Mouse (Mus musculus): Measurements from ENCODE around the gene Olfr749. TPM values are rescaled to one million over a fixed set of nuclear protein-coding genes. Genes with fewer than 3 reads are reported as not detected.
"Not testable (repeated sequence)": the region's sequence is repeated elsewhere in the genome, so short reads cannot be mapped to it uniquely, and the experiment has no call there.

The Olfr749 gene
- not detected for total RNA-seq (2022)

GRCm38 (mm10) chr14:50744994-50745393 is at the start of gene Olfr749:
TSS of gene Olfr749 (minus strand) at chr14:50745094.
- DNase-seq (ENCODE audit: low spot score in 2 of 2) = no peak

- DNase-seq (ENCODE audit: low spot score in 2 of 2) = no peak
These were observed 43.3 kb upstream of the Olfr749 start for GRCm38 (mm10) chr14:50788157-50788556.

GRCm38 (mm10) chr14:50785251-50785637 is 40.4 kb upstream of the Olfr749 start, which contains the start of gene Ttc5:
TSS of gene Ttc5 (minus strand) at chr14:50785519.
- DNase-seq (ENCODE audit: low spot score in 2 of 2) = peak; percentile 78 to 83

- no peak for DNase-seq (ENCODE audit: low spot score in 2 of 2)
These were observed 39.7 kb upstream of the Olfr749 start for GRCm38 (mm10) chr14:50784391-50785250.

GRCm38 (mm10) chr14:50782166-50782565 is 37.3 kb upstream of the Olfr749 start:
- DNase-seq (ENCODE audit: low spot score in 2 of 2) = no peak

- DNase-seq (ENCODE audit: low spot score in 2 of 2) = no peak
These were observed 26.4 kb upstream of the Olfr749 start for GRCm38 (mm10) chr14:50771342-50771741.

GRCm38 (mm10) chr14:50765736-50766135 is 20.8 kb upstream of the Olfr749 start:
- no peak for DNase-seq (ENCODE audit: low spot score in 2 of 2)

- no peak for DNase-seq (ENCODE audit: low spot score in 2 of 2)
These were observed 13.7 kb upstream of the Olfr749 start for GRCm38 (mm10) chr14:50758416-50759085.

GRCm38 (mm10) chr14:50741584-50741983 is 3.3 kb downstream of the Olfr749 start:
- DNase-seq (ENCODE audit: low spot score in 2 of 2) = no peak

- no peak for DNase-seq (ENCODE audit: low spot score in 2 of 2)
These were observed 4.6 kb downstream of the Olfr749 start for GRCm38 (mm10) chr14:50740334-50740733.

- not testable (repeated sequence) for DNase-seq (ENCODE audit: low spot score in 2 of 2)
These were observed 22.5 kb downstream of the Olfr749 start for GRCm38 (mm10) chr14:50722371-50722770.

GRCm38 (mm10) chr14:50719875-50720274 is 25.0 kb downstream of the Olfr749 start:
- not testable (repeated sequence) for DNase-seq (ENCODE audit: low spot score in 2 of 2)

GRCm38 (mm10) chr14:50707073-50707472 is 37.8 kb downstream of the Olfr749 start, which contains the start of gene Olfr748:
TSS of gene Olfr748 (plus strand) at chr14:50707373.
- no peak for DNase-seq (ENCODE audit: low spot score in 2 of 2)

- no peak for DNase-seq (ENCODE audit: low spot score in 2 of 2)
These were observed 51.8 kb downstream of the Olfr749 start, which contains the start of gene Olfr747 for GRCm38 (mm10) chr14:50693106-50693505. TSS of gene Olfr747 (minus strand) at chr14:50693206.

Other genes with a start within 250 kb of the Olfr749 start
- not detected for gene Olfr742, start 241.5 kb downstream of the Olfr749 start, total RNA-seq (2022)
- gene Olfr743, start 223.3 kb downstream of the Olfr749 start, total RNA-seq (2022) = not detected
- not detected for gene Olfr744, start 130.2 kb downstream of the Olfr749 start, total RNA-seq (2022)
- gene Olfr745, start 105.7 kb downstream of the Olfr749 start, total RNA-seq (2022) = not detected
- gene Olfr746, start 98.0 kb downstream of the Olfr749 start, total RNA-seq (2022) = not detected
- gene Olfr747, start 51.9 kb downstream of the Olfr749 start, total RNA-seq (2022) = not detected
- not detected for gene Olfr748, start 37.7 kb downstream of the Olfr749 start, total RNA-seq (2022)
- 1 to 10 TPM; 3.7 to 6.8 (median 5.7) TPM for gene Ttc5, start 40.4 kb upstream of the Olfr749 start, total RNA-seq (2022)
- gene Ccnb1ip1, start 62.6 kb upstream of the Olfr749 start, total RNA-seq (2022) = not detected
- 10 to 100 TPM in 1 of 4 experiments, 1 to 10 TPM in 3; 7.9 to 10.2 (median 8.3) TPM for gene Parp2, start 62.7 kb upstream of the Olfr749 start, total RNA-seq (2022)
- 1 to 10 TPM; 7.2 to 9.4 (median 8.4) TPM for gene Tep1, start 125.5 kb upstream of the Olfr749 start, total RNA-seq (2022)
- gene Klhl33, start 152.4 kb upstream of the Olfr749 start, total RNA-seq (2022) = 10 to 100 TPM; 73.7 to 90.4 (median 77.6) TPM
- gene Osgep, start 179.8 kb upstream of the Olfr749 start, total RNA-seq (2022) = 10 to 100 TPM; 42.4 to 63.1 (median 48.7) TPM
- gene Apex1, start 179.9 kb upstream of the Olfr749 start, total RNA-seq (2022) = 10 to 100 TPM; 30.8 to 35.9 (median 33.3) TPM
- 10 to 100 TPM; 12.4 to 19.8 (median 18.4) TPM for gene Pip4p1, start 185.8 kb upstream of the Olfr749 start, total RNA-seq (2022)
- gene Pnp, start 186.0 kb upstream of the Olfr749 start, total RNA-seq (2022) = 1 to 10 TPM; 2.2 to 4.4 (median 3.2) TPM
- gene Gm49342, start 199.4 kb upstream of the Olfr749 start, total RNA-seq (2022) = 1 to 10 TPM; 2.1 to 5.2 (median 3.3) TPM
- gene Pnp2, start 210.9 kb upstream of the Olfr749 start, total RNA-seq (2022) = under 1 TPM in 3 of 4 experiments, not detected in 1; 0.29 to 0.64 (median 0.52) TPM